Mouse (Mus musculus): ENCODE results near the gene Dcaf10.

The Dcaf10 gene

GRCm38 (mm10) chr4:45419051-45419450 is 77.2 kb downstream of the Dcaf10 start:
- DNase-seq (ENCODE audit: inconsistent ontology term): no peak

GRCm38 (mm10) chr4:45420733-45421132 is 78.8 kb downstream of the Dcaf10 start:
- peak; percentile 26 for DNase-seq (ENCODE audit: inconsistent ontology term)

GRCm38 (mm10) chr4:45421519-45422260 is 79.8 kb downstream of the Dcaf10 start:
- DNase-seq (ENCODE audit: inconsistent ontology term): peak; percentile 19

GRCm38 (mm10) chr4:45422640-45423039 is 80.7 kb downstream of the Dcaf10 start:
- no peak for DNase-seq (ENCODE audit: inconsistent ontology term)

- no peak for DNase-seq (ENCODE audit: inconsistent ontology term)
These were observed 81.5 kb downstream of the Dcaf10 start for GRCm38 (mm10) chr4:45423406-45423805.

- DNase-seq (ENCODE audit: inconsistent ontology term): no peak
These were observed 85.0 kb downstream of the Dcaf10 start for GRCm38 (mm10) chr4:45426724-45427457.
